Mouse (Mus musculus) spleen, adult 2 months (tissue): ENCODE measurements around the gene Tbp.

Experiments used
- CTCF ChIP-seq: fragments of 200-500 bp; IDR thresholded peaks from 2 replicates; pipeline ENCODE4 v1.5.1; 2011; ENCODE audit warnings: mild to moderate bottlenecking, inconsistent platforms; ENCODE audit not compliant: insufficient read depth, insufficient read length, insufficient replicate concordance; ENCODE audit errors: extremely low read depth
- POLR2A ChIP-seq: fragments of 200-500 bp; IDR thresholded peaks from 2 replicates; pipeline ENCODE4 v1.6.1; 2011; ENCODE audit warnings: low read depth, low read length, inconsistent platforms

DNA sequence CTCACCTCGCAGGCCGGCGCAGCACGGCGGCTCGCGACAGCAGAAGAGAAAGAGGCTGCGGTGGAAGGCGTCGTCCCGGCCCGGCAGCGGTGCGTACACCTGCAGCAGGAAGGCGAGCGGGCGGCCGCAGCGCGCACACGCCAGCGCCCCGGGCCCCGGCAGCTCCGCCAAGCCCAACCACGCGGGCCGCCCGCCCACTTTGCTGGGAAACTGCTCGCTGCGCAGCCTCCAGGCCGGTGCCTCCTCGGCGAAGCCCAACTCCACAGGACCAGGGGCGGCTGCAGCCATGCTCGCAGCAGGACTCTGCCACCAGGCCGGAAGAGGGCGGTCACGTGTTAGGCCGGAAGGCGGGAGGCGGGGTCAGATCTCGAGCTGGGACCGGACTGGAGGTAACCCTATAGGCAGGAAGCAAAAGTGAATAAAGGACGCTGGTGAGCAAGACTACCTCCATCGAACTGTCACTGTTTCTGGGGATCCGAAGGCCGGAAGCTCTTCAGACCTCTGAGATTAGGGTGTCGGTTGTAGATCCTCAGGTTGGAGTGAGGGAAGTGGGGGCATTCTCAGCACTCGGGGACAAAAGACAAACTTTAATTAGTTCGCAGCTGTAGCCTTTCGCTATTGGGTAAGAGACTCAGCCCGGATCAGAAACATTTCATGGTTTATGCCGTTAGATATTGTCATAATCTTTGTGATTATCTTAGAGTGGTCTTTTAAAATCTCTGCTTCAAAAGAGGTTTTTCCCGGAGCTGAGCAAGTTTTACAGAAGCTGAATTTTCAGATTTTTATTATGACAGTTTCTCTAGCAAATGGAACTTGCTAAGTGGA, 27.5 kb downstream of the Tbp start, which contains the start of gene Pdcd2:
- TF ChIP-seq CTCF (0 out of 2 replicates have a peak, but pooled peaks have one; percentile 3), POLR2A (peak; percentile 84)
